Mouse (Mus musculus): ENCODE results near the gene Fbln1.

DNA sequence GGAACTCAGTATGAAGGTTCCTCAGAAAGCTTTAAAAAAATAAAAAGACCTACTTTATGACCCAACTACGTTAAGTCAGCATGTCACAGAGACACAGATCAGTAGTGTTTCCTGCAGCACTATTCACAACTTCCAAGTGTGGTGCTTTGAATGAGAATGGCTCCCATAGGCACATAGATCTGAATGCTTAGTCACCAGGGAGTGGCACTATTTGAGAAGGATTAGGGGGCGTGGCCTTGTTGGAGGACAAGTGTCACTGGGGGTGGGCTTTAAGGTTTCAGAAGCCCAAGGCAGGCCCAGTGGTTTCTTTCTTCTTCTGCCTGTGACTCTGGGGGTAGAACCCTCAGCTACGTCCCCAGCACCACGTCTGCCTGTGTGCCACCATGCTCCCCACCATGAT lies 98.2 kb downstream of the Fbln1 start:
- TF ChIP-seq CTCF (IDR thresholded peaks at IDR 0.05; ENCODE audit: control insufficient read depth, insufficient read depth, insufficient read length) (no peak), MYOG (IDR thresholded peaks at IDR 0.05; ENCODE audit: control insufficient read depth, extremely low read depth, insufficient read length) (no peak), USF1 (IDR thresholded peaks at IDR 0.05; ENCODE audit: low read depth) (no peak), CEBPB (IDR thresholded peaks at IDR 0.05; ENCODE audit: low read depth) (no peak), MAX (IDR thresholded peaks at IDR 0.05) (no peak), FOSL1 (IDR thresholded peaks at IDR 0.05; ENCODE audit: insufficient read depth, low read length, poor library complexity, severe bottlenecking) (no peak), MYOD1 (IDR thresholded peaks at IDR 0.05; ENCODE audit: control insufficient read depth, insufficient read length, low read depth) (no peak)
